Mouse (Mus musculus) intestine, embryonic 15.5 days (tissue): ENCODE measurements at regions not wholly inside any gene's neighbourhood (a gene's known extent, or its start where the extent isn't known, plus 50 kb on each side); places are given as distances from the start of the nearest gene placed in this dataset.

Experiments
- ATAC-seq: fragments of 200-750 bp; cut with Nextera tagmentation; 2 replicates; pipeline ENCODE4 v1.8.0; 2017; ENCODE audit warnings: moderate TSS enrichment, moderate library complexity
- H3K27ac ChIP-seq: fragments of 300-500 bp; sonication (generic); 2 replicates; pipeline ENCODE4 v1.5.1; 2015; ENCODE audit warnings: mild to moderate bottlenecking, inconsistent platforms
- H3K27me3 ChIP-seq: fragments of 300-500 bp; sonication (generic); replicated peaks from 2 replicates; pipeline ENCODE4 v1.6.1; 2015; ENCODE audit warnings: inconsistent platforms
- H3K36me3 ChIP-seq: fragments of 300-500 bp; sonication (generic); 2 replicates; pipeline ENCODE4 v1.6.1; 2015; ENCODE audit warnings: inconsistent platforms
- H3K4me1 ChIP-seq: fragments of 300-500 bp; sonication (generic); replicated peaks from 2 replicates; pipeline ENCODE4 v1.6.1; 2015; ENCODE audit warnings: inconsistent platforms
- H3K4me2 ChIP-seq: fragments of 300-500 bp; sonication (generic); replicated peaks from 2 replicates; pipeline ENCODE4 v1.6.1; 2015; ENCODE audit warnings: mild to moderate bottlenecking, inconsistent platforms
- H3K4me3 ChIP-seq: fragments of 300-500 bp; sonication (generic); replicated peaks from 2 replicates; pipeline ENCODE4 v1.5.1; 2015; ENCODE audit warnings: inconsistent platforms
- H3K9ac ChIP-seq: fragments of 300-500 bp; sonication (generic); 2 replicates; pipeline ENCODE4 v1.6.1; 2015; ENCODE audit warnings: inconsistent platforms
- H3K9me3 ChIP-seq: fragments of 300-500 bp; sonication (generic); 2 replicates; pipeline ENCODE4 v1.6.1; 2016; ENCODE audit warnings: inconsistent platforms
- WGBS: fragments of 180-500 bp; shearing (Covaris S2); methylation state at CpG from one replicate; pipeline ENCODE4 v1.1.7; 2015; 5-methylcytosine and 5-hydroxymethylcytosine counted together

GRCm38 (mm10) chr6:141097338-141098122 is 151.5 kb upstream of the Pde3a start:
- Histone ChIP-seq H3K9ac (no peak overlapping the region), H3K36me3 (no peaks in the 10 kb centered on the region), H3K4me2 (no peak overlapping the region), H3K4me1 (peaks cover 3% of the 10 kb centered on the region; the same call in 1 of the 2 replicates), H3K27ac (no peak overlapping the region), H3K4me3 (no peak overlapping the region), H3K9me3 (no peaks in the 10 kb centered on the region), H3K27me3 (no peaks in the 10 kb centered on the region)
- WGBS = 51% methylated on average over 13 of the region's 13 CpGs
- no peak for ATAC-seq

GRCm38 (mm10) chr6:141118287-141118686 is 130.8 kb upstream of the Pde3a start:
- Histone ChIP-seq H3K9ac (no peak overlapping the region), H3K4me3 (no peak overlapping the region), H3K9me3 (no peaks in the 10 kb centered on the region), H3K4me1 (no peaks in the 10 kb centered on the region), H3K27me3 (no peaks in the 10 kb centered on the region), H3K36me3 (no peaks in the 10 kb centered on the region), H3K4me2 (no peak overlapping the region), H3K27ac (no peak overlapping the region)
- no peak for ATAC-seq
- WGBS = 64% methylated on average over 5 of the region's 5 CpGs

GRCm38 (mm10) chr6:141126614-141127396 is 122.3 kb upstream of the Pde3a start:
- Histone ChIP-seq H3K4me2 (peak overlapping the region; percentile 28), H3K27ac (0 out of 2 replicates have a peak overlapping the region, but pooled peaks have one; percentile 11), H3K9me3 (no peaks in the 10 kb centered on the region), H3K9ac (no peak overlapping the region), H3K36me3 (no peaks in the 10 kb centered on the region), H3K4me3 (no peak overlapping the region), H3K4me1 (no peaks in the 10 kb centered on the region), H3K27me3 (no peaks in the 10 kb centered on the region)
- peak; percentile 90 for ATAC-seq
- 33% methylated on average over 10 of the region's 10 CpGs for WGBS

GRCm38 (mm10) chr6:141129596-141129995 is 119.5 kb upstream of the Pde3a start:
- no peak overlapping the region for H3K4me2 ChIP-seq
- WGBS = 69% methylated on average over 1 of the region's 1 CpGs
- H3K27me3 ChIP-seq = no peaks in the 10 kb centered on the region
- ATAC-seq = no peak
- no peak overlapping the region for H3K9ac ChIP-seq
- H3K4me3 ChIP-seq = no peak overlapping the region
- H3K4me1 ChIP-seq = no peaks in the 10 kb centered on the region
- H3K9me3 ChIP-seq = no peaks in the 10 kb centered on the region
- no peaks in the 10 kb centered on the region for H3K36me3 ChIP-seq
- no peak overlapping the region for H3K27ac ChIP-seq

- H3K27me3 ChIP-seq = no peaks in the 10 kb centered on the region
- no peak for ATAC-seq
- 51% methylated on average over 6 of the region's 6 CpGs for WGBS
- H3K9ac ChIP-seq = no peak overlapping the region
- H3K4me2 ChIP-seq = no peak overlapping the region
- H3K27ac ChIP-seq = no peak overlapping the region
- no peak overlapping the region for H3K4me3 ChIP-seq
- no peaks in the 10 kb centered on the region for H3K4me1 ChIP-seq
- no peaks in the 10 kb centered on the region for H3K9me3 ChIP-seq
- H3K36me3 ChIP-seq = no peaks in the 10 kb centered on the region
Observed at GRCm38 (mm10) chr6:141134176-141134575, 114.9 kb upstream of the Pde3a start.

GRCm38 (mm10) chr6:141136664-141137375 is 112.2 kb upstream of the Pde3a start:
- Histone ChIP-seq H3K9me3 (no peaks in the 10 kb centered on the region), H3K4me2 (no peak overlapping the region), H3K27ac (no peak overlapping the region), H3K4me1 (no peaks in the 10 kb centered on the region), H3K27me3 (no peaks in the 10 kb centered on the region), H3K9ac (no peak overlapping the region), H3K36me3 (no peaks in the 10 kb centered on the region), H3K4me3 (no peak overlapping the region)
- ATAC-seq = no peak
- 78% methylated on average over 12 of the region's 12 CpGs for WGBS

GRCm38 (mm10) chr6:141141016-141141415 is 108.1 kb upstream of the Pde3a start:
- no peaks in the 10 kb centered on the region for H3K36me3 ChIP-seq
- no peak for ATAC-seq
- no peaks in the 10 kb centered on the region for H3K4me1 ChIP-seq
- H3K27me3 ChIP-seq = no peaks in the 10 kb centered on the region
- no peaks in the 10 kb centered on the region for H3K9me3 ChIP-seq
- H3K9ac ChIP-seq = no peak overlapping the region
- H3K4me2 ChIP-seq = no peak overlapping the region
- 77% methylated on average over 22 of the region's 22 CpGs for WGBS
- H3K4me3 ChIP-seq = no peak overlapping the region
- H3K27ac ChIP-seq = no peak overlapping the region

GRCm38 (mm10) chr6:141148417-141149169 is 100.5 kb upstream of the Pde3a start:
- Histone ChIP-seq H3K4me2 (no peak overlapping the region), H3K4me3 (no peak overlapping the region), H3K27ac (peak overlapping the region; percentile 76), H3K4me1 (no peaks in the 10 kb centered on the region), H3K27me3 (no peaks in the 10 kb centered on the region), H3K9ac (no peak overlapping the region), H3K9me3 (no peaks in the 10 kb centered on the region), H3K36me3 (no peaks in the 10 kb centered on the region)
- WGBS = 61% methylated on average over 5 of the region's 5 CpGs
- peak; percentile 73 for ATAC-seq

- 66% methylated on average over 12 of the region's 12 CpGs for WGBS
- H3K9ac ChIP-seq = no peak overlapping the region
Observed at GRCm38 (mm10) chr6:141149170-141149917, 99.7 kb upstream of the Pde3a start.

GRCm38 (mm10) chr6:141159326-141159725 is 89.7 kb upstream of the Pde3a start:
- Histone ChIP-seq H3K4me2 (no peak overlapping the region), H3K4me1 (no peaks in the 10 kb centered on the region), H3K9me3 (no peaks in the 10 kb centered on the region), H3K27ac (no peak overlapping the region), H3K9ac (no peak overlapping the region), H3K4me3 (no peak overlapping the region), H3K27me3 (no peaks in the 10 kb centered on the region), H3K36me3 (no peaks in the 10 kb centered on the region)
- 59% methylated on average over 5 of the region's 5 CpGs for WGBS
- ATAC-seq = no peak

More at GRCm38 (mm10) chr6:141149170-141149917, 99.7 kb upstream of the Pde3a start:
- no peaks in the 10 kb centered on the region for H3K27me3 ChIP-seq
- no peaks in the 10 kb centered on the region for H3K36me3 ChIP-seq
- H3K4me2 ChIP-seq = no peak overlapping the region
- no peaks in the 10 kb centered on the region for H3K9me3 ChIP-seq
- peak overlapping the region; percentile 76 for H3K27ac ChIP-seq
- peak; percentile 96 for ATAC-seq
- no peak overlapping the region for H3K4me3 ChIP-seq
- no peaks in the 10 kb centered on the region for H3K4me1 ChIP-seq

GRCm38 (mm10) chr6:141161626-141162233 is 87.3 kb upstream of the Pde3a start:
- peak overlapping the region; percentile 51; the same call in 1 of the 2 replicates for H3K27ac ChIP-seq
- no peak overlapping the region for H3K4me2 ChIP-seq
- no peaks in the 10 kb centered on the region for H3K27me3 ChIP-seq
- no peaks in the 10 kb centered on the region for H3K9me3 ChIP-seq
- H3K9ac ChIP-seq = no peak overlapping the region
- H3K4me3 ChIP-seq = no peak overlapping the region
- no peaks in the 10 kb centered on the region for H3K4me1 ChIP-seq
- 38% methylated on average over 3 of the region's 3 CpGs for WGBS
- H3K36me3 ChIP-seq = no peaks in the 10 kb centered on the region
- ATAC-seq = peak; percentile 88
